Mouse (Mus musculus): ENCODE measurements around the gene Megf11.

- TF ChIP-seq POLR2A (IDR thresholded peaks at IDR 0.05; ENCODE audit: low read depth, low read length) (no peak), CTCF (IDR thresholded peaks at IDR 0.05; ENCODE audit: borderline replicate concordance, insufficient read depth, low read length) (no peak)
These were observed 237.9 kb downstream of the Megf11 start for GRCm38 (mm10) chr9:64623361-64623760.
